Mouse (Mus musculus) limb, embryonic 14.5 days (tissue): ENCODE measurements around the gene Hoxc11. TPM values are rescaled to one million over a fixed set of nuclear protein-coding genes. Genes with fewer than 3 reads are reported as not detected.
A peak's percentile ranks its signal among the peaks of the same experiment; 100 is the strongest.

Experiments
- ATAC-seq: fragments of 200-750 bp; cut with Nextera tagmentation; 2 replicates; pipeline ENCODE4 v1.8.0; 2017; ENCODE audit warnings: low read depth, moderate number of reproducible peaks, moderate TSS enrichment; ENCODE audit not compliant: low FRiP score
- DNase-seq: peaks from one replicate; pipeline ENCODE4 v3.0.0-alpha.2; 2015; ENCODE audit warnings: low spot score
- H3K27ac ChIP-seq: fragments of 300-500 bp; sonication (generic); replicated peaks from 2 replicates; pipeline ENCODE4 v1.5.1; 2014; ENCODE audit warnings: low read depth, mild to moderate bottlenecking, low read length, moderate library complexity, mixed read lengths
- H3K27me3 ChIP-seq: fragments of 300-500 bp; sonication (generic); 2 replicates; pipeline ENCODE4 v1.6.1; 2014; ENCODE audit warnings: low read length, mixed read lengths; ENCODE audit not compliant: control insufficient read depth, insufficient read depth
- H3K36me3 ChIP-seq: fragments of 300-500 bp; sonication (generic); 2 replicates; pipeline ENCODE4 v1.6.1; 2014; ENCODE audit warnings: mild to moderate bottlenecking, low read length, moderate library complexity, mixed read lengths; ENCODE audit not compliant: control insufficient read depth, insufficient read depth
- H3K4me1 ChIP-seq: fragments of 300-500 bp; sonication (generic); 2 replicates; pipeline ENCODE4 v1.6.1; 2014; ENCODE audit warnings: antibody characterized with exemption, low read length, mixed read lengths; ENCODE audit not compliant: control insufficient read depth, insufficient read depth
- H3K4me2 ChIP-seq: fragments of 300-500 bp; sonication (generic); replicated peaks from 2 replicates; pipeline ENCODE4 v1.6.1; 2014; ENCODE audit warnings: low read depth, mild to moderate bottlenecking, low read length, moderate library complexity; ENCODE audit not compliant: severe bottlenecking
- H3K4me3 ChIP-seq: fragments of 300-500 bp; sonication (generic); replicated peaks from 2 replicates; pipeline ENCODE4 v1.5.1; 2014; ENCODE audit warnings: low read length
- H3K9ac ChIP-seq: fragments of 300-500 bp; sonication (generic); 2 replicates; pipeline ENCODE4 v1.6.1; 2014; ENCODE audit warnings: mild to moderate bottlenecking, low read depth, low read length, moderate library complexity; ENCODE audit not compliant: severe bottlenecking
- H3K9me3 ChIP-seq: fragments of 300-500 bp; sonication (generic); 2 replicates; pipeline ENCODE4 v1.6.1; 2016; ENCODE audit warnings: low read length; ENCODE audit not compliant: control insufficient read depth
- POLR2A ChIP-seq: fragments of 200-500 bp; IDR thresholded peaks from 2 replicates; pipeline ENCODE4 v1.8.0; 2012; ENCODE audit warnings: inconsistent platforms, mild to moderate bottlenecking, moderate library complexity, borderline replicate concordance; ENCODE audit not compliant: insufficient read depth, insufficient read length; ENCODE audit errors: extremely low read depth
- WGBS: fragments of 180-500 bp; shearing (Covaris S2); extraction: QIAGEN DNeasy Blood & Tissue Kit; methylation state at CpG from one replicate; pipeline ENCODE4 v1.1.7; 2014; 5-methylcytosine and 5-hydroxymethylcytosine counted together
- polyA plus RNA-seq, 2 experiments: library from polyadenylated mRNA; depleted of rRNA in 1 of 2; stranded (reverse) in 1 of 2; unstranded in 1 of 2; fragments of >200 nt; fragmentation: Nextera tagmentation in 1 of 2; extraction: Ambion mirVana in 1 of 2; gene quantifications; 2 replicates each; pipeline versions ENCODE4 v1.2.1 to v1.2.3; 2012 to 2014

Gene Hoxc11
- polyA plus RNA-seq, 2 experiments, result 1.4 to 7.6 TPM

GRCm38 (mm10) chr15:102972254-102972653 is 18.0 kb downstream of the Hoxc11 start:
- Histone ChIP-seq H3K27ac (no peak overlapping the region), H3K4me3 (peak overlapping the region; percentile 25), H3K9me3 (no peaks in the 10 kb centered on the region), H3K4me2 (peak overlapping the region; percentile 34), H3K9ac (no peak overlapping the region), H3K36me3 (no peaks in the 10 kb centered on the region), H3K4me1 (peaks cover 5% of the 10 kb centered on the region; the same call in 1 of the 2 replicates), H3K27me3 (peaks cover 91% of the 10 kb centered on the region)
- TF ChIP-seq POLR2A, result no peak
- ATAC-seq (no peak), DNase-seq (no peak)
- 4% methylated on average over 20 of the region's 21 CpGs for WGBS

- H3K27ac ChIP-seq, result no peak overlapping the region
- H3K4me3 ChIP-seq, result peak overlapping the region; percentile 25; the same call in 1 of the 2 replicates
- 5% methylated on average over 6 of the region's 6 CpGs for whole genome bisulfite sequencing
- H3K4me1 ChIP-seq, result peaks cover 5% of the 10 kb centered on the region; the same call in 1 of the 2 replicates
- no peak for DNase-seq
- no peak overlapping the region for H3K9ac ChIP-seq
- no peaks in the 10 kb centered on the region for H3K36me3 ChIP-seq
- no peak for ATAC-seq
- peaks cover 91% of the 10 kb centered on the region for H3K27me3 ChIP-seq
- H3K4me2 ChIP-seq, result peak overlapping the region; percentile 34
- H3K9me3 ChIP-seq, result no peaks in the 10 kb centered on the region
- no peak for TF ChIP-seq POLR2A
Measured at GRCm38 (mm10) chr15:102972753-102973152, 18.5 kb downstream of the Hoxc11 start.

GRCm38 (mm10) chr15:102975034-102975433 is 20.8 kb downstream of the Hoxc11 start:
- Histone ChIP-seq H3K36me3 (no peaks in the 10 kb centered on the region), H3K9ac (no peak overlapping the region), H3K9me3 (no peaks in the 10 kb centered on the region), H3K27ac (no peak overlapping the region), H3K27me3 (peaks cover 95% of the 10 kb centered on the region), H3K4me2 (peak overlapping the region; percentile 43), H3K4me1 (peaks cover 5% of the 10 kb centered on the region; the same call in 1 of the 2 replicates), H3K4me3 (peak overlapping the region; percentile 26)
- 9% methylated on average over 7 of the region's 7 CpGs for WGBS
- TF ChIP-seq POLR2A, result no peak
- DNase-seq (no peak), ATAC-seq (no peak)

- ATAC-seq (no peak), DNase-seq (no peak)
- no peak for TF ChIP-seq POLR2A
- Histone ChIP-seq H3K36me3 (no peaks in the 10 kb centered on the region), H3K27ac (no peak overlapping the region), H3K4me2 (peak overlapping the region; percentile 43), H3K27me3 (peaks cover 95% of the 10 kb centered on the region), H3K9ac (peak overlapping the region; percentile 46; the same call in 1 of the 2 replicates), H3K4me3 (peak overlapping the region; percentile 26), H3K9me3 (no peaks in the 10 kb centered on the region), H3K4me1 (peaks cover 5% of the 10 kb centered on the region; the same call in 1 of the 2 replicates)
- 1% methylated on average over 21 of the region's 21 CpGs for WGBS
Measured at GRCm38 (mm10) chr15:102975688-102976111, 21.5 kb downstream of the Hoxc11 start.

- no peak for ATAC-seq
- 2% methylated on average over 18 of the region's 20 CpGs for WGBS
- no peak for TF ChIP-seq POLR2A
- H3K9me3 ChIP-seq, result no peaks in the 10 kb centered on the region
- H3K4me1 ChIP-seq, result peaks cover 5% of the 10 kb centered on the region; the same call in 1 of the 2 replicates
- peak within 1 kb of the TSS; percentile 46 for H3K9ac ChIP-seq
- H3K36me3 ChIP-seq, result no peaks in the 10 kb centered on the region
- H3K27ac ChIP-seq, result 0 out of 2 replicates have a peak within 1 kb of the TSS, but pooled peaks have one; percentile 38
- H3K4me3 ChIP-seq, result peak within 1 kb of the TSS; percentile 26
- no peak for DNase-seq
- H3K4me2 ChIP-seq, result peak within 1 kb of the TSS; percentile 43
- H3K27me3 ChIP-seq, result peaks cover 95% of the 10 kb centered on the region
Measured at GRCm38 (mm10) chr15:102976171-102976570, 21.9 kb downstream of the Hoxc11 start, which contains the start of gene Hoxc9. Gene Hoxc9, plus strand, starts transcription at chr15:102976439.
